Mouse (Mus musculus): ENCODE data around the gene Prss58. TPM values are rescaled to one million over a fixed set of nuclear protein-coding genes. Genes with fewer than 3 reads are reported as not detected.

Gene Prss58
- not detected in 2 replicates for polyA plus RNA-seq (2012; ENCODE audit: low replicate concordance)

DNA sequence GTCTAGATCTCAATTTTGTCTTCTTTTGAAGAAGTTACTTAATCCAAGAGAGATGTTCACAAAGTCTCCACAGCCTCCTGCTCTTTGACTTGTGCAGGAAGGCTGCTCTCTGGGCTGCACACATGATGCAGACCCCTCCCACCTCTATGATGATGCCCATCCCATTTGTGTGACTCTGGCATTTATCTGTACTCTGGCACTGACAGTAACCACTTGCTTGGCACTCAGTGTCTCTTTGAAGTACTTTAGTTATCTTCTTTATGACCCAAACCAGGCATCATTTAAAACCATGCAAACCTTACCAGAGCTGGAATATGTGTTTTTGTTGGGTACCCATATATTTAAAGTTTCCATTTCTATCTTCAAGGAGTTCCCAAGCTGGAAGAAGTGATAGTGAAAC lies at the start of gene Prss58:
Prss58 (minus strand) TSS at position 101 of the 400 bp plus-strand sequence.

DNA sequence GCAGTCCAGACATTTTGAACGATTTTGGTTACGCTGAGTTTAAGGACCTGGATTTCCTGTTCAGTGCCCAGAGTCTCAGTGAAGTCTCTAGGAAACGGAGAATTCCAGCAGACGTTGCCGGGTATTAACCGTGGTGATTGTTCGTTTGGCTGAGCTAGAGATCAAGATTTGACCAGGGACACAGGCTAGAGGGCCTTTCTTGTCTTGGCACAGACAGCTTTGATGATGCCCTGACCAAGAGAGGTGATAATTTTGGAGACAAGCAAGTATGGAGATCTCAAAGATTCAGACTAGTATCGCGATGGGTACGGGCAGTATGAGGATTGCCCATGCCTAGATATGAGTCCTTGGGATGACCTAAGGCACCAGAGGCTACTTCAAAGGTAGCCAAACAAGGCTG lies 40.3 kb upstream of the Prss58 start, which contains the start of gene 1700074P13Rik:
1700074P13Rik (minus strand) TSS at position 101 of the 400 bp plus-strand sequence.

GRCm38 (mm10) chr6:40887394-40887793 lies 12.8 kb downstream of the Prss58 start, which contains the start of gene Moxd2:
Gene Moxd2 (minus strand): TSS chr6:40887494.

Other genes starting within 250 kb of the Prss58 start
- gene Moxd2, start 12.9 kb downstream of the Prss58 start, polyA plus RNA-seq (2012; ENCODE audit: low replicate concordance) = not detected in 2 replicates
- gene 1700074P13Rik, start 40.2 kb upstream of the Prss58 start, polyA plus RNA-seq (2012; ENCODE audit: low replicate concordance) = not detected in 2 replicates
- not detected in 2 replicates for gene Gm4744, start 51.5 kb upstream of the Prss58 start, polyA plus RNA-seq (2012; ENCODE audit: low replicate concordance)
- gene 1810009J06Rik, start 64.4 kb upstream of the Prss58 start, polyA plus RNA-seq (2012; ENCODE audit: low replicate concordance) = not detected in 2 replicates
- not detected in 2 replicates for gene Gm2663, start 99.1 kb upstream of the Prss58 start, polyA plus RNA-seq (2012; ENCODE audit: low replicate concordance)
- not detected in 2 replicates for gene 2210010C04Rik, start 135.1 kb upstream of the Prss58 start, polyA plus RNA-seq (2012; ENCODE audit: low replicate concordance)